Mouse (Mus musculus): ENCODE results near the gene Ly9. TPM values are rescaled to one million over a fixed set of nuclear protein-coding genes. Genes with fewer than 3 reads are reported as not detected.

Gene Ly9
- 107 TPM for total RNA-seq (2023)

GRCm38 (mm10) chr1:171607176-171607575, at the start of gene Ly9:
Gene Ly9 (minus strand): TSS chr1:171607410.

GRCm38 (mm10) chr1:171652734-171653133, 45.5 kb upstream of the Ly9 start, which contains the start of gene Slamf7:
Gene Slamf7 (minus strand): TSS chr1:171653035.

GRCm38 (mm10) chr1:171558898-171559297, 48.3 kb downstream of the Ly9 start, which contains the start of gene Cd244a:
Gene Cd244a (plus strand): TSS chr1:171559193.

Other genes with a start within 250 kb of the Ly9 start
- 1.3 TPM for gene Klhdc9, start 246.6 kb downstream of the Ly9 start, total RNA-seq (2023)
- gene Nectin4, start 237.3 kb downstream of the Ly9 start, total RNA-seq (2023) = 0.24 TPM
- gene Arhgap30, start 218.5 kb downstream of the Ly9 start, total RNA-seq (2023) = 203 TPM
- 102 TPM for gene Usf1, start 196.1 kb downstream of the Ly9 start, total RNA-seq (2023)
- gene Tstd1, start 188.5 kb downstream of the Ly9 start, total RNA-seq (2023) = 5.8 TPM
- gene F11r, start 169.9 kb downstream of the Ly9 start, total RNA-seq (2023) = 0.46 TPM
- 4.2 TPM for gene Alyref2, start 103.9 kb downstream of the Ly9 start, total RNA-seq (2023)
- not detected for gene Itln1, start 72.1 kb downstream of the Ly9 start, total RNA-seq (2023)
- gene Cd244a, start 48.2 kb downstream of the Ly9 start, total RNA-seq (2023) = 3.2 TPM
- 6.6 TPM for gene Slamf7, start 45.6 kb upstream of the Ly9 start, total RNA-seq (2023)
- gene Cd48, start 74.6 kb upstream of the Ly9 start, total RNA-seq (2023) = 131 TPM
- gene Slamf1, start 159.7 kb upstream of the Ly9 start, total RNA-seq (2023) = 25.3 TPM
- 113 TPM for gene Cd84, start 232.3 kb upstream of the Ly9 start, total RNA-seq (2023)

Measured in CD8-positive naive resting alpha-beta T cell, adult 57 days (primary cell).